Mouse (Mus musculus): Measurements from ENCODE around the gene Scamp5. TPM values are rescaled to one million over a fixed set of nuclear protein-coding genes. Genes with fewer than 3 reads are reported as not detected.

Scamp5 gene
- polyA plus RNA-seq, 1 experiment: 76.4 TPM

GRCm38 (mm10) chr9:57502911-57503621 is 35.2 kb upstream of the Scamp5 start:
- H3K27ac ChIP-seq (ENCODE audit: insufficient read depth, low read depth, low read length): no peak overlapping the region
- H3K36me3 ChIP-seq (ENCODE audit: control insufficient read depth, insufficient read depth, low read length): no peaks in the 10 kb centered on the region
- H3K27me3 ChIP-seq (replicated peaks; ENCODE audit: control insufficient read depth, insufficient read depth, low read length): no peaks in the 10 kb centered on the region; the same call in 1 of the 2 replicates
- 17% methylated on average over 23 of the region's 23 CpGs for WGBS
- no peak for DNase-seq
- no peak overlapping the region for H3K4me3 ChIP-seq (ENCODE audit: insufficient read depth, low read depth, low read length)
- TF ChIP-seq CTCF (conservative IDR thresholded peaks at IDR 0.05; ENCODE audit: insufficient read depth, insufficient read length, low read depth, low read length) (no peak), POLR2A (IDR thresholded peaks at IDR 0.05; ENCODE audit: low read depth, low read length) (no peak)
- peaks cover 3% of the 10 kb centered on the region; the same call in 1 of the 2 replicates for H3K4me1 ChIP-seq (ENCODE audit: control insufficient read depth, insufficient read depth, low read length)

GRCm38 (mm10) chr9:57501861-57502260 is 34.0 kb upstream of the Scamp5 start:
- 10% methylated on average over 20 of the region's 20 CpGs for WGBS
- no peaks in the 10 kb centered on the region; the same call in 1 of the 2 replicates for H3K27me3 ChIP-seq (replicated peaks; ENCODE audit: control insufficient read depth, insufficient read depth, low read length)
- no peak overlapping the region for H3K4me3 ChIP-seq (ENCODE audit: insufficient read depth, low read depth, low read length)
- H3K4me1 ChIP-seq (ENCODE audit: control insufficient read depth, insufficient read depth, low read length): peaks cover 3% of the 10 kb centered on the region; the same call in 1 of the 2 replicates
- peak; percentile 7 for DNase-seq
- no peak overlapping the region for H3K27ac ChIP-seq (ENCODE audit: insufficient read depth, low read depth, low read length)
- no peak for TF ChIP-seq CTCF (conservative IDR thresholded peaks at IDR 0.05; ENCODE audit: insufficient read depth, insufficient read length, low read depth, low read length)
- no peak for TF ChIP-seq POLR2A (IDR thresholded peaks at IDR 0.05; ENCODE audit: low read depth, low read length)
- H3K36me3 ChIP-seq (ENCODE audit: control insufficient read depth, insufficient read depth, low read length): no peaks in the 10 kb centered on the region

GRCm38 (mm10) chr9:57501452-57501851 is 33.6 kb upstream of the Scamp5 start:
- DNase-seq: no peak
- no peaks in the 10 kb centered on the region; the same call in 1 of the 2 replicates for H3K27me3 ChIP-seq (replicated peaks; ENCODE audit: control insufficient read depth, insufficient read depth, low read length)
- no peak overlapping the region for H3K27ac ChIP-seq (ENCODE audit: insufficient read depth, low read depth, low read length)
- no peak overlapping the region for H3K4me3 ChIP-seq (ENCODE audit: insufficient read depth, low read depth, low read length)
- H3K4me1 ChIP-seq (ENCODE audit: control insufficient read depth, insufficient read depth, low read length): peaks cover 3% of the 10 kb centered on the region; the same call in 1 of the 2 replicates
- no peak for TF ChIP-seq POLR2A (IDR thresholded peaks at IDR 0.05; ENCODE audit: low read depth, low read length)
- no peak for TF ChIP-seq CTCF (conservative IDR thresholded peaks at IDR 0.05; ENCODE audit: insufficient read depth, insufficient read length, low read depth, low read length)
- 20% methylated on average over 13 of the region's 13 CpGs for WGBS
- no peaks in the 10 kb centered on the region for H3K36me3 ChIP-seq (ENCODE audit: control insufficient read depth, insufficient read depth, low read length)

DNA sequence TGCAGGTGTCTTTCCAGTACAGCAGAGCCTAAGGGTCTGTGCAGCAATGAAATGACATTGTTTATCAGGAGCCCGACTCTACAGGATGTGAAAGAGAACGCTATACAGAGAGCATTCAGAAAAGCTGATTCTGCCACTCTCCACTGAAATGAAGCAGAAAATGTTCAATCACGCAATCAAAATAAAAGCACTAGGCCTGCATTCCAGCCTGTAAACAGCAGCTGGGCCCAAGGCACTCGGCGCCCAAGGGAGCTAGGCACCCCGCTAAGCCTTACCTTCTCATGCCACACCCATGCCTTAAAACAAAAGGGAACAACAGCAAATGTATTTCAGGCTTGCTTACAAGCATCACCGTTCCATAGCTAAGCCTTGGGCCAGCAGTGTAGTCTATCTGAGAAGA is 30.7 kb upstream of the Scamp5 start:
- 78% methylated on average over 7 of the region's 7 CpGs for WGBS
- Histone ChIP-seq H3K27me3 (replicated peaks; ENCODE audit: control insufficient read depth, insufficient read depth, low read length) (no peaks in the 10 kb centered on the region; the same call in 1 of the 2 replicates), H3K36me3 (ENCODE audit: control insufficient read depth, insufficient read depth, low read length) (no peaks in the 10 kb centered on the region), H3K4me1 (ENCODE audit: control insufficient read depth, insufficient read depth, low read length) (0 out of 2 replicates have a peak, but pooled peaks cover under 1% of the 10 kb centered on the region), H3K4me3 (ENCODE audit: insufficient read depth, low read depth, low read length) (no peak overlapping the region), H3K27ac (ENCODE audit: insufficient read depth, low read depth, low read length) (no peak overlapping the region)
- TF ChIP-seq POLR2A (IDR thresholded peaks at IDR 0.05; ENCODE audit: low read depth, low read length) (no peak), CTCF (conservative IDR thresholded peaks at IDR 0.05; ENCODE audit: insufficient read depth, insufficient read length, low read depth, low read length) (no peak)
- DNase-seq: no peak

GRCm38 (mm10) chr9:57497236-57497635 is 29.4 kb upstream of the Scamp5 start:
- Histone ChIP-seq H3K4me3 (ENCODE audit: insufficient read depth, low read depth, low read length) (no peak overlapping the region), H3K27ac (ENCODE audit: insufficient read depth, low read depth, low read length) (no peak overlapping the region), H3K4me1 (ENCODE audit: control insufficient read depth, insufficient read depth, low read length) (no peaks in the 10 kb centered on the region), H3K36me3 (ENCODE audit: control insufficient read depth, insufficient read depth, low read length) (no peaks in the 10 kb centered on the region), H3K27me3 (replicated peaks; ENCODE audit: control insufficient read depth, insufficient read depth, low read length) (no peaks in the 10 kb centered on the region)
- DNase-seq: peak; percentile 57
- TF ChIP-seq POLR2A (IDR thresholded peaks at IDR 0.05; ENCODE audit: low read depth, low read length) (no peak), CTCF (conservative IDR thresholded peaks at IDR 0.05; ENCODE audit: insufficient read depth, insufficient read length, low read depth, low read length) (no peak)
- 26% methylated on average over 5 of the region's 5 CpGs for WGBS

GRCm38 (mm10) chr9:57494970-57495369 is 27.1 kb upstream of the Scamp5 start:
- TF ChIP-seq POLR2A (IDR thresholded peaks at IDR 0.05; ENCODE audit: low read depth, low read length) (no peak), CTCF (conservative IDR thresholded peaks at IDR 0.05; ENCODE audit: insufficient read depth, insufficient read length, low read depth, low read length) (no peak)
- Histone ChIP-seq H3K4me1 (ENCODE audit: control insufficient read depth, insufficient read depth, low read length) (no peaks in the 10 kb centered on the region), H3K36me3 (ENCODE audit: control insufficient read depth, insufficient read depth, low read length) (no peaks in the 10 kb centered on the region), H3K4me3 (ENCODE audit: insufficient read depth, low read depth, low read length) (no peak overlapping the region), H3K27ac (ENCODE audit: insufficient read depth, low read depth, low read length) (no peak overlapping the region), H3K27me3 (replicated peaks; ENCODE audit: control insufficient read depth, insufficient read depth, low read length) (no peaks in the 10 kb centered on the region)
- DNase-seq: no peak

- DNase-seq: no peak
- Histone ChIP-seq H3K27me3 (replicated peaks; ENCODE audit: control insufficient read depth, insufficient read depth, low read length) (no peaks in the 10 kb centered on the region), H3K4me1 (ENCODE audit: control insufficient read depth, insufficient read depth, low read length) (no peaks in the 10 kb centered on the region), H3K27ac (ENCODE audit: insufficient read depth, low read depth, low read length) (no peak overlapping the region), H3K36me3 (ENCODE audit: control insufficient read depth, insufficient read depth, low read length) (no peaks in the 10 kb centered on the region), H3K4me3 (ENCODE audit: insufficient read depth, low read depth, low read length) (no peak overlapping the region)
- no peak for TF ChIP-seq POLR2A (IDR thresholded peaks at IDR 0.05; ENCODE audit: low read depth, low read length)
- no peak for TF ChIP-seq CTCF (conservative IDR thresholded peaks at IDR 0.05; ENCODE audit: insufficient read depth, insufficient read length, low read depth, low read length)
- WGBS: 90% methylated on average over 2 of the region's 2 CpGs
These were observed 25.7 kb upstream of the Scamp5 start for GRCm38 (mm10) chr9:57493532-57493931.

Measured in kidney, adult 2 months (tissue).